Mouse (Mus musculus) midbrain, postnatal 0 days (tissue): ENCODE measurements around the gene Phldb2. TPM values are rescaled to one million over a fixed set of nuclear protein-coding genes. Genes with fewer than 3 reads are reported as not detected.

ENCODE experiments used
- ATAC-seq: fragments of 200-750 bp; cut with Nextera tagmentation; 2 replicates; pipeline ENCODE4 v1.8.0; 2017; ENCODE audit warnings: moderate number of reproducible peaks, mild to moderate bottlenecking, moderate TSS enrichment, moderate library complexity; ENCODE audit not compliant: low FRiP score
- DNase-seq: peaks from one replicate; pipeline ENCODE4 v3.0.0-alpha.2; 2015; ENCODE audit warnings: low spot score
- H3K27ac ChIP-seq: fragments of 300-500 bp; sonication (generic); 2 replicates; pipeline ENCODE4 v1.5.1; 2014; ENCODE audit warnings: low read depth, mild to moderate bottlenecking, low read length, mixed read lengths
- H3K27me3 ChIP-seq: fragments of 300-500 bp; sonication (generic); 2 replicates; pipeline ENCODE4 v1.6.1; 2014; ENCODE audit warnings: low read length, control low read depth, mixed read lengths; ENCODE audit not compliant: insufficient read depth
- H3K36me3 ChIP-seq: fragments of 300-500 bp; sonication (generic); 2 replicates; pipeline ENCODE4 v1.6.1; 2014; ENCODE audit warnings: low read length, control low read depth, mixed read lengths; ENCODE audit not compliant: insufficient read depth
- H3K4me1 ChIP-seq: fragments of 300-500 bp; sonication (generic); 2 replicates; pipeline ENCODE4 v1.6.1; 2014; ENCODE audit warnings: mild to moderate bottlenecking, control low read depth, antibody characterized with exemption, low read length, mixed read lengths; ENCODE audit not compliant: insufficient read depth
- H3K4me2 ChIP-seq: fragments of 300-500 bp; sonication (generic); 2 replicates; pipeline ENCODE4 v1.6.1; 2014; ENCODE audit warnings: low read depth, mild to moderate bottlenecking, low read length, mixed read lengths; ENCODE audit not compliant: poor library complexity, severe bottlenecking
- H3K4me3 ChIP-seq: fragments of 300-500 bp; sonication (generic); 2 replicates; pipeline ENCODE4 v1.5.1; 2014; ENCODE audit warnings: low read depth, mild to moderate bottlenecking, low read length, moderate library complexity
- H3K9ac ChIP-seq: fragments of 300-500 bp; sonication (generic); replicated peaks from 2 replicates; pipeline ENCODE4 v1.6.1; 2014; ENCODE audit warnings: mild to moderate bottlenecking, low read length, moderate library complexity, mixed read lengths; ENCODE audit not compliant: poor library complexity, severe bottlenecking
- H3K9me3 ChIP-seq: fragments of 300-500 bp; sonication (generic); 2 replicates; pipeline ENCODE4 v1.6.1; 2016; ENCODE audit warnings: low read length, control low read depth
- CTCF ChIP-seq: IDR thresholded peaks from 2 replicates; pipeline ENCODE4 v1.5.1; 2016; ENCODE audit warnings: antibody characterized with exemption, mild to moderate bottlenecking
- WGBS: fragments of 180-500 bp; shearing (Covaris S2); extraction: QIAGEN DNeasy Blood & Tissue Kit; methylation state at CpG from one replicate; pipeline ENCODE4 v1.1.7; 2014; 5-methylcytosine and 5-hydroxymethylcytosine counted together
- polyA plus RNA-seq: library from polyadenylated mRNA; unstranded; fragments of >200 nt; fragmentation: Nextera tagmentation; extraction: Ambion mirVana; gene quantifications from 2 replicates; pipeline ENCODE4 v1.2.1, GENCODE M21; 2015
- total RNA-seq: library from RNA; depleted of rRNA; stranded (reverse); fragments of >200 nt; gene quantifications from 2 replicates; pipeline ENCODE4 v1.2.3, GENCODE M21; 2014

The Phldb2 gene
- total and polyA plus RNA-seq, 2 experiments from 2014 or later, result 4.2 to 4.5 TPM

DNA sequence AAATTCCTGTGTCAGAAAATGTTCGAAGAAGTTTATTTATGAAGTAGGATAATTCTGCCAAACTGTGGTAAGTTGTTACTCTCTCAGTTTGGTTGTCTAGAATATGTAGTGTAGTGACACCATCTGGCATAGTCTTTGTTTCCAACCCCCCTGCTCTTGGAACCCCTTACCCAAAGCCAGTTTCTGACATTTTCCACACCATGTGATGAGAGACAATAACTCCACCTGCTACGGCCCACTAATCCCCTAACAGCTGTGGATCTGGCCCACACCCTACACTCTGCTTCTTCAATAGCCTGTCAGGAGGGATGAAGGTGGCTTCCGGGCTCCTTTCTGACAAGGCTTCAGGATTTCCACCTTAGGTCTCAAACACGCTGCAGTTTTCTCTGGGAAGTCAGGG is 154.2 kb downstream of the Phldb2 start:
- DNase-seq, result no peak
- WGBS, result 40% methylated on average over 4 of the region's 4 CpGs
- H3K36me3 ChIP-seq, result no peaks in the 10 kb centered on the region
- TF ChIP-seq CTCF, result no peak
- H3K27ac ChIP-seq, result no peak overlapping the region
- no peak overlapping the region for H3K4me3 ChIP-seq
- H3K9me3 ChIP-seq, result no peaks in the 10 kb centered on the region
- H3K4me1 ChIP-seq, result no peaks in the 10 kb centered on the region
- no peak overlapping the region for H3K9ac ChIP-seq
- no peak for ATAC-seq
- H3K4me2 ChIP-seq, result no peak overlapping the region
- no peaks in the 10 kb centered on the region for H3K27me3 ChIP-seq

DNA sequence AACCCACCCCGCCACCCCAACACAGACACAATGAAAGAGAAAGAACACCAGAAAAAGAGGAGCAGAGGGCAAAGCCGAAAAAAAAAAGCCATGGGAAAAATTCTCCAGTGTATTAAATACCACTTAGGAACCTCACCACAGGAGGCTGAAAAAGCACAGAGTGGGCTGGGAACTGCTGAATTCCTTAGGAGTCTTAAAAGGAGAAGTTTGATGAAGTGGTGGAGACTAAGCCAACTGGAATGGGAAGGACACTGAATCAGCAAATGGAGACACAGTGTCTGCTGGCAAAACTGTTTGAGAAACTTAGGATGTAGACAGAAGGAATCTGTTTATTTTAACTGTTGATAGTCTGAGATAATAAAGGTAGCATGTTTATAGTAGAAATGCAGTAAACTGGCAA is 154.8 kb downstream of the Phldb2 start:
- no peak for TF ChIP-seq CTCF
- Histone ChIP-seq H3K36me3 (no peaks in the 10 kb centered on the region), H3K9me3 (no peaks in the 10 kb centered on the region), H3K4me3 (no peak overlapping the region), H3K27ac (no peak overlapping the region), H3K4me2 (no peak overlapping the region), H3K4me1 (no peaks in the 10 kb centered on the region), H3K9ac (no peak overlapping the region), H3K27me3 (no peaks in the 10 kb centered on the region)
- no peak for ATAC-seq
- DNase-seq, result no peak
- WGBS, result 89% methylated on average over 2 of the region's 2 CpGs

DNA sequence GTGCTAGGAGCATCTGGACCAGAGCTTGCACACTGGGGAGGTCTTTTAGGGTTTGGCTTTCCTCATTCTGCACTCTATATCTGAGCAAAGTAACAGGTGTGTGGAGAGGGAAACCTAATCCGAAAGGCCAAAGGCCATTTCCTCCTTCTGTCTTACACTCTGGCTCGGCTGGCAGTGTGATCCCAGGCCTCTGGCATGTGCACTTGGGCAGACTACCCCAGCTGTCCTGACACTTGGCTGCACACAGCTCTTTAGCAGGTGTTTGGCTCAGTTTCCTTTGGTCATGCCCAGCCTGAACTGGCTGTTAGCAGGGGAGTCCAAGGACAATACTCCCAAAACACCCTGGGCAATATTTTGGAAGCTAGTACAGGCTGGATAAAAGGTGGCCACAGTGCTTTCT is 156.6 kb downstream of the Phldb2 start:
- Histone ChIP-seq H3K9ac (no peak overlapping the region), H3K4me2 (no peak overlapping the region), H3K36me3 (no peaks in the 10 kb centered on the region), H3K4me3 (no peak overlapping the region), H3K27me3 (no peaks in the 10 kb centered on the region), H3K4me1 (no peaks in the 10 kb centered on the region), H3K9me3 (no peaks in the 10 kb centered on the region), H3K27ac (no peak overlapping the region)
- DNase-seq (peak; percentile 55), ATAC-seq (no peak)
- WGBS, result 64% methylated on average over 2 of the region's 2 CpGs
- TF ChIP-seq CTCF, result no peak

DNA sequence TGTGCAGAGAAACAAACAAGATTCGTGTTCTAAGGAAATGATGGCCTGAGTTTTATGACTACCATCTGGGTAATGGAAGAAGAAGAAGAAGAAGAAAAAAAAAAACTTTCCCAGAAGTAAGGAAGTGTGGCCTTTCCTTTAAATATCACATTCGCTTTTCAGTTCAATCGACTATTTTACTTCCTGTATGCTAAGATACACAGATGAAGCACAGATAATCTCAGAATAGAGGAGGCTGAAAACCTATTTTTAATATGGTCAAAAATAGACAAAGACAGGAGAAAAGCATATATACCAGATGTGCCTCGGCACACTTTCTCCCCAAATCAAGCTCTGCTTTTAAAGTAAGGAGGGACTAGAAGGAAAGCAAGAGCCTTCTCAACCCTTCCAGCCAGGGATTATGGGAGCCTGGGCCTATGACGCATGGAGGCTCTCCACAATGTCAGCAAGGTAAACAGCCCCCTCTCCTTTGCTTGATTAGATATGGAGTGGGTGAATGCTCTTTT is 158.2 kb downstream of the Phldb2 start:
- Histone ChIP-seq H3K4me2 (no peak overlapping the region), H3K9ac (no peak overlapping the region), H3K9me3 (no peaks in the 10 kb centered on the region), H3K27me3 (no peaks in the 10 kb centered on the region), H3K4me1 (no peaks in the 10 kb centered on the region), H3K4me3 (no peak overlapping the region), H3K27ac (no peak overlapping the region), H3K36me3 (no peaks in the 10 kb centered on the region)
- ATAC-seq, result no peak
- no peak for TF ChIP-seq CTCF
- no peak for DNase-seq
- 86% methylated on average over 5 of the region's 5 CpGs for WGBS

DNA sequence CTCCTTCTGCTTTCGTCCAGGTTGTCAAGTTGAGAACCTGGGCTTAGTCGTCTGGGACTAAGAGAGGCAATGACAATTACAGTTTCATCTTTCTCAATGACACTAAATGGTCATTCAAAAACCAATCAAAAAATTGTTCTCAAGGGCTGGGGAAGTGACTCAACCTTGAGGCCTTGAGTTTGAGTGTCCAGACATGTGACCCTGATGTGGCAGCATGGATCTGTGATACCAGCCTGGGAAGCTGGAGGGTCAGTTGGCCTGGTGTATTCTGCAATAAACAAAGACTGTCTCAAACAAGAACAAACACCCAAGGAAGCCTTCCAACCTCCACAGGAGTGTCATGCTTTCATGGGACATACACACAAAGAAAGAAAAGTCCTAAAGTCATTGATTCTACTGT is 160.6 kb downstream of the Phldb2 start:
- no peaks in the 10 kb centered on the region for H3K36me3 ChIP-seq
- H3K4me2 ChIP-seq, result no peak overlapping the region
- ATAC-seq, result no peak
- no peak overlapping the region for H3K27ac ChIP-seq
- TF ChIP-seq CTCF, result no peak
- H3K27me3 ChIP-seq, result no peaks in the 10 kb centered on the region
- whole genome bisulfite sequencing, result 94% methylated on average over 2 of the region's 2 CpGs
- H3K4me3 ChIP-seq, result no peak overlapping the region
- no peak overlapping the region for H3K9ac ChIP-seq
- DNase-seq, result no peak
- H3K9me3 ChIP-seq, result no peaks in the 10 kb centered on the region
- H3K4me1 ChIP-seq, result no peaks in the 10 kb centered on the region

DNA sequence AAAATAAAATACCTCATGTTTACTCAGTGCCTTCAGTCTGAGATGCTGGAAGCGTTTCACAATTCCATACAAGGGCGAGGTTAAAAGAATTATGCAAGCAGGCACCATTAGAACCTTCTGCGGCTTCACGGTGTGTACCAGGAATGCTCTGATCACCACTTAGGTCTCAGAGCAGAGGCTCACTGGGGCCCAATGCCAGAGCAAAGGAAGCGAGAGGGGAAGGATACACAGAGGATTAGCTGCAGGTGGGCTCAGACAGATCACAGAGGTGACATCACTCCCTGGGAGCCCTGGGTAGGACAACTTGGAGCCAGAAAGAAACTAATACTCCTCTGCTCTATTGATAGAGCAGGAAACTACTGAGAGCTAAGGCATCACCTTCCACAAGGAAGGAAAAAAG is 162.1 kb downstream of the Phldb2 start:
- DNase-seq, result no peak
- H3K27ac ChIP-seq, result no peak overlapping the region
- H3K4me1 ChIP-seq, result no peaks in the 10 kb centered on the region
- no peak for ATAC-seq
- H3K27me3 ChIP-seq, result no peaks in the 10 kb centered on the region
- no peak overlapping the region for H3K4me2 ChIP-seq
- no peak for TF ChIP-seq CTCF
- no peak overlapping the region for H3K4me3 ChIP-seq
- no peak overlapping the region for H3K9ac ChIP-seq
- WGBS, result 62% methylated on average over 5 of the region's 5 CpGs
- H3K9me3 ChIP-seq, result no peaks in the 10 kb centered on the region
- H3K36me3 ChIP-seq, result no peaks in the 10 kb centered on the region

DNA sequence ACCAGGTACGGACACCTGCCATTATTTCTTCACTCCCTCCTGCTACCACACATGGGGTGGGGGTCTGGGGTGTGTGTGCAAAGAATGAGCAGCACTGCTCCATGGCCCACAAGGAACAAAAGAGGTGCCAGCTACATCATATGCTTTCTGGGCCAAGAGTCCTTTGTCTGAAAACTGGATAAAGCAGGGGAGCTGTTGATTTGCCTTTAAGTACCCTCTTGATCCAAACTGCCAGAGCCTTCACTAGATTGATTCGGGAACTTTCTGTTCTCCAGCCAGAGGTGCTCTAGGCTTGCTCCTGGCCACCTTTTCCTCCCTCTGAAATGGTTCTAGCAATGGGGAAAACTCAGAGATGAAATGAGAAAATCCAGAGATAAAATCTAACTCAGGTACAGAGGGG is 164.1 kb downstream of the Phldb2 start:
- H3K36me3 ChIP-seq, result no peaks in the 10 kb centered on the region
- H3K4me3 ChIP-seq, result no peak overlapping the region
- DNase-seq (no peak), ATAC-seq (no peak)
- no peaks in the 10 kb centered on the region for H3K27me3 ChIP-seq
- H3K4me2 ChIP-seq, result no peak overlapping the region
- no peaks in the 10 kb centered on the region for H3K4me1 ChIP-seq
- 88% methylated on average over 2 of the region's 2 CpGs for WGBS
- H3K9ac ChIP-seq, result no peak overlapping the region
- no peaks in the 10 kb centered on the region for H3K9me3 ChIP-seq
- TF ChIP-seq CTCF, result no peak
- no peak overlapping the region for H3K27ac ChIP-seq
